Mouse (Mus musculus) liver, postnatal 0 days (tissue): Measurements from ENCODE around the gene Mcm8. TPM values are rescaled to one million over a fixed set of nuclear protein-coding genes. Genes with fewer than 3 reads are reported as not detected.

Experiments
- ATAC-seq: fragments of 200-750 bp; cut with Nextera tagmentation; 2 replicates; pipeline ENCODE4 v1.8.0; 2017; ENCODE audit warnings: mild to moderate bottlenecking, moderate library complexity
- DNase-seq: peaks from one replicate; pipeline ENCODE4 v3.0.0-alpha.2; 2016
- H3K27ac ChIP-seq: fragments of 300-500 bp; sonication (generic); 2 replicates; pipeline ENCODE4 v1.5.1; 2014; ENCODE audit warnings: antibody characterized with exemption, moderate library complexity, mild to moderate bottlenecking, low read depth
- H3K27me3 ChIP-seq: fragments of 300-500 bp; sonication (generic); 2 replicates; pipeline ENCODE4 v1.6.1; 2014; ENCODE audit warnings: low read length, control low read depth, mixed read lengths; ENCODE audit not compliant: insufficient read depth
- H3K36me3 ChIP-seq: fragments of 300-500 bp; sonication (generic); replicated peaks from 2 replicates; pipeline ENCODE4 v1.6.1; 2014; ENCODE audit warnings: mild to moderate bottlenecking, control low read depth, low read length, moderate library complexity, mixed read lengths; ENCODE audit not compliant: insufficient read depth
- H3K4me1 ChIP-seq: fragments of 300-500 bp; sonication (generic); 2 replicates; pipeline ENCODE4 v1.6.1; 2014; ENCODE audit warnings: antibody characterized with exemption, mild to moderate bottlenecking, control low read depth; ENCODE audit not compliant: insufficient read depth
- H3K4me2 ChIP-seq: fragments of 300-500 bp; sonication (generic); 2 replicates; pipeline ENCODE4 v1.6.1; 2014; ENCODE audit warnings: low read depth, mild to moderate bottlenecking, low read length, moderate library complexity, mixed read lengths
- H3K4me3 ChIP-seq: fragments of 300-500 bp; sonication (generic); 2 replicates; pipeline ENCODE4 v1.5.1; 2014; ENCODE audit warnings: low read depth, low read length
- H3K9ac ChIP-seq: fragments of 300-500 bp; sonication (generic); replicated peaks from 2 replicates; pipeline ENCODE4 v1.6.1; 2014; ENCODE audit warnings: mild to moderate bottlenecking, moderate library complexity
- H3K9me3 ChIP-seq: fragments of 300-500 bp; sonication (generic); 2 replicates; pipeline ENCODE4 v1.6.1; 2016; ENCODE audit warnings: mild to moderate bottlenecking, control low read depth, low read length, mixed read lengths
- CTCF ChIP-seq: sonication (generic); IDR thresholded peaks from 2 replicates; pipeline ENCODE4 v1.5.1; 2016; ENCODE audit warnings: antibody characterized with exemption, low read depth
- EP300 ChIP-seq: IDR thresholded peaks from 2 replicates; pipeline ENCODE4 v1.6.1; 2016; ENCODE audit warnings: antibody characterized with exemption, low read depth, mild to moderate bottlenecking
- WGBS: fragments of 180-500 bp; shearing (Covaris S2); extraction: QIAGEN DNeasy Blood & Tissue Kit; methylation state at CpG from one replicate; pipeline ENCODE4 v1.1.7; 2014; ENCODE audit not compliant: insufficient replicate concordance; 5-methylcytosine and 5-hydroxymethylcytosine counted together
- polyA plus RNA-seq: library from polyadenylated mRNA; unstranded; fragments of >200 nt; fragmentation: Nextera tagmentation; extraction: Ambion mirVana; gene quantifications from 2 replicates; pipeline ENCODE4 v1.2.1, GENCODE M21; 2015

Gene Mcm8
- 2.1 and 2.9 TPM in 2 replicates for polyA plus RNA-seq

DNA sequence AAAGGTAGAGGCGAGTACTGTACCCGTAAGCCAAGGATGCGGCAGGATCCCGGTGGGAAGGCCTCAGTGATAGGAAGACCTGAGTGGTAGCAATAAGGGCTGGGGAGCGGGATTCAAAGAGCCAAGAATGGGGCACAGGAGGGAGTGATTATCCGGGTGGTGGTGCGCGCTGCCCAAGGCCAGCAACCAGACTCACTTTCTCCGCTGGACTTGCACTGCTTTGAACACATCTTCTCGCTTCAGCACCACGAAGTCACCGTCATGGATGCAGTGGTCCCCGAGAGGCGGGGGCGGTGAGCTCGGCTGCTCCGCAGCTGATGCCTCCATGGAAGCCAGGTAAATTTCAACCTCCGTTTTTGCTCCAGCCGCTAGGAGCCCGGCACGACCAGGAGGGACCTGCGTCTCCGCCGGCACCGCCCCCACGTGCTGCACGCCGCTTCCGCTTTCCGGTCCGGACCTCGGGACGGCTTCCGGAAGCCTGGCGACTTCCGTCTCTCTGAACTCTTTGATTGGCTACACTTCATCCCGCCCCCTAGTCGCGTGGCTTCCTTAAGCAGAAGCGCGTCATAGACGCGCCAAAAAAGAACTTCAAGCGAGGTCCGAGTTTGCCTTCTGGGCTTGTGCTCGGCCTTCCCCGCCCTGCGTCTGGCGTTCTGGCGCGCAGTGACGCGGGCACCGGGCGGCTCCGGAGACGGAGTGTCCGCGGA is at the start of gene Mcm8, which contains the start of gene Trmt6:
Mcm8 (plus strand) TSS at position 534 of the 707 bp plus-strand sequence.
Trmt6 (minus strand) TSS at position 448 of the 707 bp plus-strand sequence.
- WGBS = under 1% methylated on average over 59 of the region's 59 CpGs
- Histone ChIP-seq H3K27ac (peak within 1 kb of the TSS; percentile 58), H3K9ac (peak within 1 kb of the TSS; percentile 76), H3K4me3 (peak within 1 kb of the TSS; percentile 81), H3K9me3 (no peaks in the 10 kb centered on the region), H3K36me3 (peaks cover 12% of the 10 kb centered on the region), H3K4me1 (peaks cover 17% of the 10 kb centered on the region; the same call in 1 of the 2 replicates), H3K4me2 (peak within 1 kb of the TSS; percentile 95), H3K27me3 (no peaks in the 10 kb centered on the region)
- TF ChIP-seq EP300 (peak; percentile 56), CTCF (0 out of 2 replicates have a peak, but pooled peaks have one; percentile 27)
- DNase-seq = peak; percentile 96
- ATAC-seq = peak; percentile 99

DNA sequence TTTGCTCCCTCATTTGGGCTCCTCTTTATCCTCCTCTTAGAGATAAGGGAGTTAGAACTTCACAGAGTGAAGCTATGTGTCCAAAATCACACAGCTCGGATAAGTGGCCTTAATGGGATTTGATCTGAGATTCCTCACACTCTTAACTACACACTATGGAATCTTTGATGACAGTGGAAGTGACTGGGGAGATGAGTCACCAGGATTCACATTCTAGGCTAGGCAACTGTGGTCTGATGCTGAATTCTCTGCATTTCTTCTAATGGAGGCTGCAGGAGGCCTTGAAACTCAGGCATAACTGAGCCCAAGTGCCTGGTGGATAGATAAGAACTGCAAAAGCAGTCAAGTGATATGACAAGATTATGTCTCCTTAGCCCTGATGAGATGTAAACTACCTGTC is 45.1 kb upstream of the Mcm8 start:
- TF ChIP-seq CTCF (no peak), EP300 (no peak)
- no peaks in the 10 kb centered on the region for H3K4me1 ChIP-seq
- no peaks in the 10 kb centered on the region for H3K27me3 ChIP-seq
- no peak for ATAC-seq
- 36% methylated on average over 1 of the region's 1 CpGs for WGBS
- no peak for DNase-seq
- H3K36me3 ChIP-seq = no peaks in the 10 kb centered on the region
- H3K27ac ChIP-seq = no peak overlapping the region
- H3K9me3 ChIP-seq = no peaks in the 10 kb centered on the region
- no peak overlapping the region for H3K9ac ChIP-seq
- no peak overlapping the region for H3K4me3 ChIP-seq
- no peak overlapping the region for H3K4me2 ChIP-seq

DNA sequence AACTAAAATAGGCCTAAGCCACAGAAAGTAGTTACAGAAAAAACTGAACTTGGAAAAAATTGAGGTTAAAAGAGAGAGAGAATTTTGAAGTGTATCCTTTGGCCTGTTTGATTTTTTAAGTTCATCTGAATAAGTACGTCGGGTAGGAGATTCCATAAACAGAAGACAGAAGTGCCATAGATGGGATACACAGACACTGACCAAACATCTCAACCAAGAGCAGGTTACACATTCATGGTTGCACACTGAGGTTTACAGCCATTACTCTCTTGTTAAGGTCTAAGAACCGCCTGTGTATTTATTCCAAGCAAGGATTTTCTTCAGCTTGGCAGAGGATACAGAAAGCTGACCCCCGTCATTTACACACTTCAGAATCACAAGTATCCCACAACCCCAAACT is 35.0 kb upstream of the Mcm8 start, which contains the start of gene Chgb:
Chgb (plus strand) TSS at position 301 of the 400 bp plus-strand sequence.
- no peak for TF ChIP-seq EP300
- TF ChIP-seq CTCF = no peak
- Histone ChIP-seq H3K4me3 (peak within 1 kb of the TSS; percentile 34), H3K4me1 (0 out of 2 replicates have a peak, but pooled peaks cover 3% of the 10 kb centered on the region), H3K9me3 (no peaks in the 10 kb centered on the region), H3K9ac (no peak within 1 kb of the TSS), H3K27ac (no peak within 1 kb of the TSS), H3K4me2 (peak within 1 kb of the TSS; percentile 62), H3K27me3 (peaks cover 12% of the 10 kb centered on the region), H3K36me3 (no peaks in the 10 kb centered on the region)
- DNase-seq (no peak), ATAC-seq (no peak)
- whole genome bisulfite sequencing = 16% methylated on average over 4 of the region's 4 CpGs

- Histone ChIP-seq H3K4me2 (peak overlapping the region; percentile 62), H3K27me3 (peaks cover 12% of the 10 kb centered on the region), H3K9ac (no peak overlapping the region), H3K36me3 (no peaks in the 10 kb centered on the region), H3K4me3 (peak overlapping the region; percentile 34), H3K9me3 (no peaks in the 10 kb centered on the region), H3K4me1 (0 out of 2 replicates have a peak, but pooled peaks cover 3% of the 10 kb centered on the region), H3K27ac (no peak overlapping the region)
- 1% methylated on average over 34 of the region's 41 CpGs for WGBS
- DNase-seq = peak; percentile 89
- no peak for TF ChIP-seq CTCF
- peak; percentile 82 for ATAC-seq
Measured at GRCm38 (mm10) chr2:132781439-132782068, 34.4 kb upstream of the Mcm8 start.

DNA sequence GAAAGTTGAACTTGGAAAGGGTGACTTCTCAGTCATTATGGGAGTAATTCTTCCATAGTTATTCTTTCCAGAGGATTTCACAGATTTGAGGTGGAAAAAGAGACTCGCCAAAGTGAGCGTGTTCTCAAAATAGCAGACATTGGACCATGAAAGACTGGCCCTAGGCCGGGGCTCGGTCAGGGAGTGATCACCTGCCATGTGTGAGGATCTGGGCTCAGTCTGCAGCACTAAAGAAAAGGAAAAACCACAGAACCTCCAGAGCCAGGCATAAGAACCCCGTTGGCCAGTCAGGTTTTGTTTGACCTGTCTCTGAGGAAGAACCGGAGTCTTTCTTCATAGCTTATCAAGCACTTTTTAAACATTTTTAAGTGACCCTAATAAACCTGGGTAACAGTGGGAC is 31.9 kb upstream of the Mcm8 start:
- ATAC-seq (no peak), DNase-seq (no peak)
- H3K36me3 ChIP-seq = no peaks in the 10 kb centered on the region
- H3K4me2 ChIP-seq = no peak overlapping the region
- no peak overlapping the region for H3K27ac ChIP-seq
- H3K4me1 ChIP-seq = 0 out of 2 replicates have a peak, but pooled peaks cover 3% of the 10 kb centered on the region
- WGBS = 65% methylated on average over 6 of the region's 6 CpGs
- H3K9ac ChIP-seq = no peak overlapping the region
- H3K27me3 ChIP-seq = peaks cover 12% of the 10 kb centered on the region
- TF ChIP-seq CTCF (no peak), EP300 (no peak)
- no peak overlapping the region for H3K4me3 ChIP-seq
- no peaks in the 10 kb centered on the region for H3K9me3 ChIP-seq

DNA sequence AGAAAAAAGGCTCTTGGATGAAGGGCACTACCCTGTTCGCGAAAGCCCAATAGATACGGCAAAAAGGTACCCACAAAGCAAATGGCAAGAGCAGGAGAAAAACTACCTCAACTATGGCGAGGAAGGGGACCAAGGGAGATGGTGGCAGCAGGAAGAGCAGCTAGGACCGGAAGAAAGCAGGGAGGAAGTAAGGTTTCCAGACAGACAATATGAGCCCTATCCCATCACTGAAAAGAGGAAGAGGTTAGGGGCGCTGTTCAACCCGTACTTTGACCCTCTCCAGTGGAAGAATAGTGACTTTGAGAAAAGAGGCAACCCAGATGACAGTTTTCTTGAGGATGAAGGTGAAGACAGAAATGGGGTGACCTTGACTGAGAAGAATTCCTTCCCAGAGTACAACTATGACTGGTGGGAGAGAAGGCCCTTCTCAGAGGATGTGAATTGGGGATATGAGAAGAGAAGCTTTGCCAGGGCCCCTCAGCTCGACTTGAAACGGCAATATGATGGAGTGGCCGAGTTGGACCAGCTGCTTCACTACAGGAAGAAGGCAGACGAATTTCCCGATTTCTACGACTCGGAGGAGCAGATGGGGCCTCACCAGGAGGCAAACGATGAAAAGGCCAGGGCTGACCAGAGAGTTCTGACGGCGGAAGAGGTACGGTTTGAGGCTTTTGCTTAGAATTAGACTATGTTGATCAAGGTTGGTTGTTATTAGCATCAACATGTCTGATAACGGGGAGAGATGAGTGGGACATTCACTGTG is 22.3 kb upstream of the Mcm8 start:
- no peak for TF ChIP-seq CTCF
- no peak for TF ChIP-seq EP300
- H3K36me3 ChIP-seq = no peaks in the 10 kb centered on the region
- H3K27ac ChIP-seq = no peak overlapping the region
- no peaks in the 10 kb centered on the region for H3K4me1 ChIP-seq
- no peak overlapping the region for H3K9ac ChIP-seq
- no peaks in the 10 kb centered on the region for H3K9me3 ChIP-seq
- no peaks in the 10 kb centered on the region for H3K27me3 ChIP-seq
- 73% methylated on average over 19 of the region's 19 CpGs for WGBS
- ATAC-seq (no peak), DNase-seq (no peak)
- no peak overlapping the region for H3K4me2 ChIP-seq
- H3K4me3 ChIP-seq = no peak overlapping the region
